Mouse (Mus musculus): ENCODE data around the gene Cd86. TPM values are rescaled to one million over a fixed set of nuclear protein-coding genes. Genes with fewer than 3 reads are reported as not detected.

The Cd86 gene
- polyA plus RNA-seq, 1 experiment from 2014 or later: 0.68 TPM

DNA sequence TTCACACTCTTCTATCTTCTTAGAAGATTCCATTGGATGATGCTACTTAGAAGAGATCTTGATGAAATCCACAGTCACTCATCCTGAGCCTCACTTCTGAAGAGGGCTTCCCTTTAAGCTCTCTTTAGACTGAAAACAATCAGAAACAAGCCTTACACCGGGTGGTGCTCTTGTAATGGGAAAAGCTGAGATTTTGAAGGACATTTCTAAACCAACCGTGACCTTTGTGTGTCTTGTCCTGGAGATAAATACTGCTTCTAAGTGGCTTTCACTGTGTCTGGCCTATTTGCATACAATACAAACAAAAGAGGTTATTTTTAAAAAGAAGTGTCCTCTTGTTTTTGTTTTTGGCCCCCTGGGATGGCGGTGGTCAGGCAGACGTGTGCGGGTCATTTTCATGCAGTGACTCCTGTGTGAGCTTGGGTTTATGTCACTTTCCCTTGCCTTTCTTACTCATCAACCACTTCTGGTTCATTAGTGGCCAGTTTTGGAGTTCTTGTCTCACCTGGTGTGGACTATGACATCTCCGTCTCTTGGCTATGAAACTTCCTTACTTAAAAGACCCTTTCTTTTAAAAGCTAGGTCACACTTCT, 14.6 kb downstream of the Cd86 start:
- no peak for ATAC-seq (ENCODE audit: low FRiP score)
- H3K27me3 ChIP-seq: no peaks in the 10 kb centered on the region
- H3K4me2 ChIP-seq: no peak overlapping the region
- no peak overlapping the region for H3K9ac ChIP-seq
- WGBS: 65% methylated on average over 6 of the region's 6 CpGs
- H3K9me3 ChIP-seq: no peaks in the 10 kb centered on the region
- no peak overlapping the region for H3K4me3 ChIP-seq (replicated peaks)
- peaks cover 7% of the 10 kb centered on the region; the same call in 1 of the 2 replicates for H3K4me1 ChIP-seq
- H3K36me3 ChIP-seq (replicated peaks): no peaks in the 10 kb centered on the region
- H3K27ac ChIP-seq: no peak overlapping the region

GRCm38 (mm10) chr16:36650511-36650910, 15.4 kb downstream of the Cd86 start:
- ATAC-seq (ENCODE audit: low FRiP score): no peak
- Histone ChIP-seq H3K4me2 (no peak overlapping the region), H3K4me1 (peaks cover 7% of the 10 kb centered on the region; the same call in 1 of the 2 replicates), H3K36me3 (replicated peaks) (no peaks in the 10 kb centered on the region), H3K4me3 (replicated peaks) (no peak overlapping the region), H3K9me3 (no peaks in the 10 kb centered on the region), H3K27me3 (no peaks in the 10 kb centered on the region), H3K27ac (no peak overlapping the region), H3K9ac (no peak overlapping the region)
- 90% methylated on average over 4 of the region's 4 CpGs for whole genome bisulfite sequencing

DNA sequence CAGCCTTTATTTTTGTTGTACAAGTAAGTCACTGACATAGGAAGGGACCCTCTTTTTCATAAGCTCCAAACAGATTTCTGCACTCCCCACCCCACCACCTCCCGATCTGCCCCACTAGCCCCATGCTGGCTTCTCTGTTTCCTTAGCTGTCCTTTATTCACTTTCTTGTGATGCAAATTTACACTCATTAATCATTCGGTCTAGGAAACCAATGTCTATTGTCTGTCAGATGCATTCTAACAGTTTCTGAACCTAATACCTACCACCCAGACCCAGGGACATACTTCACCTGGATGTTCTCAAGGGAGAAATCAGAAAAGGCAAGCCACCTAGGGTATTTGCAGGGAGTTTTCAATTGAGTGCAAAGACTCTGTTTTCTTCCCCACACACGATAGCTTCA, 16.6 kb downstream of the Cd86 start:
- no peak overlapping the region for H3K4me3 ChIP-seq (replicated peaks)
- ATAC-seq (ENCODE audit: low FRiP score): no peak
- WGBS: 23% methylated on average over 3 of the region's 3 CpGs
- no peaks in the 10 kb centered on the region for H3K36me3 ChIP-seq (replicated peaks)
- H3K27me3 ChIP-seq: no peaks in the 10 kb centered on the region
- H3K4me2 ChIP-seq: no peak overlapping the region
- no peak overlapping the region for H3K27ac ChIP-seq
- peaks cover 7% of the 10 kb centered on the region; the same call in 1 of the 2 replicates for H3K4me1 ChIP-seq
- no peaks in the 10 kb centered on the region for H3K9me3 ChIP-seq
- H3K9ac ChIP-seq: no peak overlapping the region

DNA sequence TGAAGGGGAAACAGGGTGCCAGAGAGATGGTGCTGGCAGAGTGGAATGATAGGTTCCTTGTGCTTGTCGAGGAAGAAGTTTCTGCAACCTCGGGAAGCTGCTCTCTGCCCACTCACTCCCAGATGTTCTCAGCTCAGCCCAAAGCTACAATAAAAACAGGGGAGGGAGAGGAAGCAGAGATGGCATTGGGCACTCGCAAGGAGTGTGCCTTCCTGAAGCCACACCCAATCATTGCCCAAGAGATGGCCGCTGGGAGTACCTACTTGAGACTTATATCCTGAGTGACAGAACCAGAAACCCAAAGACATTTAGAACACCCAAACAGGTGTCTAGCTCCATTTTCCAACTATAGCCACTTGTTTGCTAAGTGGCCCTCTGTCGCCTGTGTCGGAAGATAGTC, 20.8 kb downstream of the Cd86 start:
- H3K27ac ChIP-seq: no peak overlapping the region
- ATAC-seq (ENCODE audit: low FRiP score): no peak

GRCm38 (mm10) chr16:36642696-36643046, 23.2 kb downstream of the Cd86 start:
- ATAC-seq (ENCODE audit: low FRiP score): no peak
- Histone ChIP-seq H3K4me3 (replicated peaks) (no peak overlapping the region), H3K36me3 (replicated peaks) (no peaks in the 10 kb centered on the region), H3K4me1 (no peaks in the 10 kb centered on the region), H3K9ac (no peak overlapping the region), H3K27ac (no peak overlapping the region), H3K4me2 (no peak overlapping the region), H3K27me3 (no peaks in the 10 kb centered on the region), H3K9me3 (no peaks in the 10 kb centered on the region)
- WGBS: 85% methylated on average over 5 of the region's 5 CpGs

More for the DNA sequence above, 20.8 kb downstream of the Cd86 start:
- Histone ChIP-seq H3K9ac (no peak overlapping the region), H3K36me3 (replicated peaks) (no peaks in the 10 kb centered on the region), H3K4me1 (peaks cover 7% of the 10 kb centered on the region; the same call in 1 of the 2 replicates), H3K9me3 (no peaks in the 10 kb centered on the region), H3K4me2 (no peak overlapping the region), H3K27me3 (no peaks in the 10 kb centered on the region), H3K4me3 (replicated peaks) (no peak overlapping the region)
- WGBS: 85% methylated on average over 6 of the region's 6 CpGs

DNA sequence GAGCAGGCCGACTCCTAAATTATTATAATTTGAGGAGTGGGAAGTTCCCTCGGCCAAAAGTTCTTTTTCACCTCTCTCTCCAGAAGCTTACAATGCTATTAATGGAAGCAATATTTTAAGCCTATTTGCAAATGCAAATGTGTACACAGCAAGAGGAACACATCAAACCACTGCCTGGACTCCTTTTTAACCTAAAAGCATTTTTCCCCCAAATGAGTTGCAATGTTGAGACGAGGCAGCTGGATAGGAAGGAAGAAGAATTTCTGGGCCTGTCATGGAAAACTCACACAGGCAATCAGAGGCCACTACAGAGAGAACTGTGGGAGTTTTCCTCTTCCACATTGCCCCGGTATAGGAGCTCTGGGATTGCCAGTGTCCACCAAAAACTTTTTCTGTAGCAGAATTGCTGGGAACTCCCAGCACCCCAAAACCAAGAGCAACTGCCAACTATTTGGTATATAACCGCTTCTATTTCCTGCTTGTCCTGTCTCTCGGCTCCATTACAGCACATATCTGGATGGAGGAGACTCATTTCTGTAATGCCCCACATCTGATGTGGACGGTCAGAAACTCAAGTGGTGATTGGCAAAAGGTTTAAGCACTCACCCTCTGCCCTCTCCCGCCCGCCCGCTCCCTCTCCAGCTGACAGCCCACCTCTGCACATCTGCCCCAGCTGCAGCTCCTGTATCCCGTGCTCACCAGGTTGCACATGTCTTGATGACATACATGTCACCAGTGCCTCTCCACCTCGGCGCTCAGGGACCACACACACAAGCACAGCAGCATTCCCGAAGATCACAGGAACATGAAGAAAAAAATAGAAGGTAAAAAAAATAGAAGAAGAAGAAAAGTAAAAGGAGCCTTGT, 23.8 kb downstream of the Cd86 start:
- no peak overlapping the region for H3K27ac ChIP-seq
- no peaks in the 10 kb centered on the region for H3K36me3 ChIP-seq (replicated peaks)
- H3K4me2 ChIP-seq: no peak overlapping the region
- no peak for ATAC-seq (ENCODE audit: low FRiP score)
- no peak overlapping the region for H3K9ac ChIP-seq
- H3K27me3 ChIP-seq: no peaks in the 10 kb centered on the region
- H3K4me1 ChIP-seq: no peaks in the 10 kb centered on the region
- WGBS: 88% methylated on average over 14 of the region's 14 CpGs
- H3K4me3 ChIP-seq (replicated peaks): no peak overlapping the region
- no peaks in the 10 kb centered on the region for H3K9me3 ChIP-seq

- H3K4me1 ChIP-seq: no peaks in the 10 kb centered on the region
- no peaks in the 10 kb centered on the region for H3K36me3 ChIP-seq (replicated peaks)
- no peak overlapping the region for H3K9ac ChIP-seq
- no peaks in the 10 kb centered on the region for H3K27me3 ChIP-seq
- no peak for ATAC-seq (ENCODE audit: low FRiP score)
- 70% methylated on average over 5 of the region's 5 CpGs for WGBS
- H3K27ac ChIP-seq: no peak overlapping the region
- H3K4me2 ChIP-seq: no peak overlapping the region
- no peaks in the 10 kb centered on the region for H3K9me3 ChIP-seq
- no peak overlapping the region for H3K4me3 ChIP-seq (replicated peaks)
Observed at GRCm38 (mm10) chr16:36640993-36641392, 24.9 kb downstream of the Cd86 start.

- ATAC-seq (ENCODE audit: low FRiP score): no peak
- Histone ChIP-seq H3K27ac (no peak overlapping the region), H3K4me3 (replicated peaks) (no peak overlapping the region), H3K27me3 (no peaks in the 10 kb centered on the region), H3K4me2 (no peak overlapping the region), H3K9me3 (no peaks in the 10 kb centered on the region), H3K9ac (no peak overlapping the region), H3K36me3 (replicated peaks) (no peaks in the 10 kb centered on the region), H3K4me1 (no peaks in the 10 kb centered on the region)
- WGBS: 90% methylated on average over 16 of the region's 16 CpGs
Observed at GRCm38 (mm10) chr16:36639812-36640504, 25.9 kb downstream of the Cd86 start.

DNA sequence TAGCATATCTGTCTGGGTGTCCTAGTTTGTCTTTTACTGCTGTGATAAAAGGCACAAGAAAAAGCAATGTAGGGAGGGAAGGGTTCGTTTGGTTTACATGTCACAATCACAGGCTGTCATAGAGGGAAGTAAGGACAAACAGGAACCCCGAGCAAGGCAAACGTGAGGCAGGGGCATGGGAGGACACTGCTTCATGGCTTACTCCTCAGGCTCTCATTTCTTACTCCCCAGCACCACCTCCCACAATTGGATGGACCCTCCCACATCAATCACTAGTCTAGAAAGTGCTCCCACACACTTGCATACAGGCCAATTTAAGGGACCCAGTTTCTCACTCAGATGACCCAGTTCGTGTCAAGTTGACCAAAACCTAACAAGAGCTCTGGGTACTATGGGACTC, 29.1 kb downstream of the Cd86 start:
- H3K36me3 ChIP-seq (replicated peaks): no peaks in the 10 kb centered on the region

GRCm38 (mm10) chr16:36634971-36635710, 30.7 kb downstream of the Cd86 start:
- no peak overlapping the region for H3K4me2 ChIP-seq
- H3K27ac ChIP-seq: no peak overlapping the region
- no peak for ATAC-seq (ENCODE audit: low FRiP score)
- 90% methylated on average over 23 of the region's 23 CpGs for WGBS
- no peaks in the 10 kb centered on the region for H3K4me1 ChIP-seq
- no peaks in the 10 kb centered on the region for H3K36me3 ChIP-seq (replicated peaks)
- no peak overlapping the region for H3K4me3 ChIP-seq (replicated peaks)
- H3K27me3 ChIP-seq: no peaks in the 10 kb centered on the region
- no peaks in the 10 kb centered on the region for H3K9me3 ChIP-seq
- no peak overlapping the region for H3K9ac ChIP-seq

More for the DNA sequence above, 29.1 kb downstream of the Cd86 start:
- no peak overlapping the region for H3K4me2 ChIP-seq
- no peaks in the 10 kb centered on the region for H3K4me1 ChIP-seq
- no peak overlapping the region for H3K9ac ChIP-seq
- 70% methylated on average over 4 of the region's 4 CpGs for WGBS
- H3K27ac ChIP-seq: no peak overlapping the region
- H3K9me3 ChIP-seq: no peaks in the 10 kb centered on the region
- no peak for ATAC-seq (ENCODE audit: low FRiP score)
- H3K4me3 ChIP-seq (replicated peaks): no peak overlapping the region
- no peaks in the 10 kb centered on the region for H3K27me3 ChIP-seq

DNA sequence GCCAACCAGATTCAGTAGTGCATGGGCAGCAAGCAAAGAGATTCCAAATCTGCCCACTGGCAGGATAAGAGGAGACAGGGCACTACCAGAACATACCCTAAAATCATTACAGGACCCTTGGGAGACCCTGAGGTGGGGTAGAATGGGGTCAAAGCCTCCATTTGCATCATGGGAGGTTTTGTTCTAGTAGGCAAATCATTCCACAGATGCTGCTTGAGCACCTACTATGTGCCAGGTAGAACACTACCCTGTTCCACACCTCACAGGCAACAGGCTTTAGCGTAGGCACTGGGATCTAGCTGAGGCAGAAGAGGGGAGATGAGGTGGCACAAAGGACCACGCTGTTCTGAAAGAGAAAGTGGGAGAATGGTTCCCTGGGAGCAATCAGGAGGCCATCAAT, 31.5 kb downstream of the Cd86 start:
- H3K36me3 ChIP-seq (replicated peaks): no peaks in the 10 kb centered on the region
- ATAC-seq (ENCODE audit: low FRiP score): no peak
- H3K27me3 ChIP-seq: no peaks in the 10 kb centered on the region
- no peaks in the 10 kb centered on the region for H3K4me1 ChIP-seq
- no peak overlapping the region for H3K4me3 ChIP-seq (replicated peaks)
- 88% methylated on average over 2 of the region's 2 CpGs for WGBS
- no peak overlapping the region for H3K4me2 ChIP-seq
- no peaks in the 10 kb centered on the region for H3K9me3 ChIP-seq
- H3K27ac ChIP-seq: no peak overlapping the region
- H3K9ac ChIP-seq: no peak overlapping the region

DNA sequence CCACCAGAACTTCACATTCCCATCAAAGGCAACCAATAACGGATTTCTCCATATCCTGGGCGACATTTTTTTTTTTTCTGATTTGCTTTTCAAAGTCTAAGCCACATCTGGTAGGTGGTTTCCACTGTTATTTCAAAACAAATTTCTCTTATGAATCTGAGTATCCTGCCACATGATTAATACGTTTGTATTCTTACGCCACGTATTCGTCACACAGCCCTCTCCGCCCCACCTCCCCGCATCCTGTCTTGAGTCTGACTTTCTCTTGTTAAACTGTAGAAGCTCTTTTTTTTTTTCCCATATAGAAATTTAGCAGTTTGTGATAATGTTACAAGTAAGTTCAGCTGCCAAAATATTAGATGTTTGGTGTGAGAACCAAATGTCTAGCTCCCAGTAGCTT, 33.7 kb downstream of the Cd86 start:
- no peak overlapping the region for H3K27ac ChIP-seq
- H3K9ac ChIP-seq: no peak overlapping the region
- H3K27me3 ChIP-seq: no peaks in the 10 kb centered on the region
- no peak overlapping the region for H3K4me3 ChIP-seq (replicated peaks)
- ATAC-seq (ENCODE audit: low FRiP score): no peak
- no peaks in the 10 kb centered on the region for H3K9me3 ChIP-seq
- 93% methylated on average over 8 of the region's 8 CpGs for WGBS
- no peak overlapping the region for H3K4me2 ChIP-seq
- H3K4me1 ChIP-seq: no peaks in the 10 kb centered on the region
- no peaks in the 10 kb centered on the region for H3K36me3 ChIP-seq (replicated peaks)
